Mouse (Mus musculus) thymus, postnatal 36 days (tissue): ENCODE data around the gene D630045J12Rik.

Source experiments
- DNase-seq, 2 experiments: peaks; one replicate each; pipeline ENCODE4 v3.0.0; 2022; ENCODE audit warnings: mixed read lengths in 2 of 2

Gene D630045J12Rik

GRCm38 (mm10) chr6:38087242-38088026 lies 166.4 kb downstream of the D630045J12Rik start:
- no peak for DNase-seq

DNA sequence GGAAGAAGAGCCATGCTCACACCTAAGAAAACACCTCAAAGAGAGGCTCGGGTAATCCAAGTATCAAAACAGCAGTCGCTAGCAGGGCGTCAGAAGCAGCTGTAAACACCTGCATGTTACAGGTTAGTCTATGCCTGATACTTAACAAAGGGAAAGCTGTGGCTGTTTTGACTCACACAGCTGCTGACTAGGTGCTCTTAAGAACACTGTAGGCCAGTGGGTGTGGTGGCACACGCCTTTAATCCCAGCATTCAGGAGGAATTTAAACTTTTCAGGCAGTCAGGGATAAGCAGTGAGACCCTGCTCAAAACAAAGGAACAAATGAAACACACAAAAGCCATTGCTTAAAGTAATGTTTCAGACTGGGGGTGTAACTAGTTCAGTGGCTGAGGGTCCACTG lies 170.6 kb downstream of the D630045J12Rik start:
- no peak for DNase-seq

GRCm38 (mm10) chr6:38081727-38082341 lies 172.0 kb downstream of the D630045J12Rik start:
- DNase-seq, result no peak

GRCm38 (mm10) chr6:38080364-38080763 lies 173.4 kb downstream of the D630045J12Rik start:
- no peak for DNase-seq

DNA sequence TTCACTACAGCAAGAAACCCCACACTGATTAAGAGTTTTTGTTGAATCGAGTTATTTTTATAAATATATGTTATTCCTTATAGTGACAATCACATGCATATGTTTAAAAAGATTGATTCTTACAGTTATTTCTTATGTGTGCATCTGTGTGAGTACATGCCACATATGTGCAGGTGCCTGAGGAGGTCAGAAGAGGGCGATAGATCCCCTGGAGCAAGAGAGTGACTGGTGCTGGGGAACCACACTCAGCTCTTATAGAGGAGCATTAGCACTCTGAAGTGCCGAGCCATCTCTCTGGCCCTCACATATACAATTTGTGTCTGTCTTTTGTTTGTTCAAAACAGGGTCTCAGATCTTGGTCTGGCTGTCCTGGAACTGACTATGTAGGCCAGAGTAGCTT lies 180.2 kb downstream of the D630045J12Rik start:
- no peak for DNase-seq
